Mouse (Mus musculus) embryonic facial prominence, embryonic 10.5 days (tissue): ENCODE measurements around the gene Sorcs1. TPM values are rescaled to one million over a fixed set of nuclear protein-coding genes. Genes with fewer than 3 reads are reported as not detected.
A peak's percentile ranks its signal among the peaks of the same experiment; 100 is the strongest.

Experiments
- DNase-seq: peaks from one replicate; pipeline ENCODE4 v3.0.0-alpha.2; 2017; ENCODE audit warnings: low spot score
- H3K27ac ChIP-seq: fragments of 300-500 bp; sonication (generic); replicated peaks from 2 replicates; pipeline ENCODE4 v1.5.1; 2016; ENCODE audit warnings: mild to moderate bottlenecking
- H3K27me3 ChIP-seq: fragments of 300-500 bp; sonication (generic); replicated peaks from 2 replicates; pipeline ENCODE4 v1.6.1; 2016; ENCODE audit warnings: low read depth, mild to moderate bottlenecking; ENCODE audit not compliant: poor library complexity, severe bottlenecking
- H3K36me3 ChIP-seq: fragments of 300-500 bp; sonication (generic); replicated peaks from 2 replicates; pipeline ENCODE4 v1.6.1; 2016; ENCODE audit warnings: mild to moderate bottlenecking, moderate library complexity
- H3K4me1 ChIP-seq: fragments of 300-500 bp; sonication (generic); 2 replicates; pipeline ENCODE4 v1.6.1; 2016
- H3K4me3 ChIP-seq: fragments of 300-500 bp; sonication (generic); 2 replicates; pipeline ENCODE4 v1.5.1; 2016; ENCODE audit warnings: mild to moderate bottlenecking, moderate library complexity
- H3K9me3 ChIP-seq: fragments of 300-500 bp; sonication (generic); 2 replicates; pipeline ENCODE4 v1.6.1; 2016; ENCODE audit warnings: mild to moderate bottlenecking
- WGBS: fragments of 180-500 bp; shearing (Covaris S2); methylation state at CpG from one replicate; pipeline ENCODE4 v1.1.7; 2016; 5-methylcytosine and 5-hydroxymethylcytosine counted together
- polyA plus RNA-seq: library from polyadenylated mRNA; unstranded; fragments of >200 nt; fragmentation: Nextera tagmentation; extraction: Ambion mirVana; gene quantifications from 2 replicates; pipeline ENCODE4 v1.2.1, GENCODE M21; 2016

Gene Sorcs1
- polyA plus RNA-seq, 1 experiment from 2014 or later = 2.4 TPM

DNA sequence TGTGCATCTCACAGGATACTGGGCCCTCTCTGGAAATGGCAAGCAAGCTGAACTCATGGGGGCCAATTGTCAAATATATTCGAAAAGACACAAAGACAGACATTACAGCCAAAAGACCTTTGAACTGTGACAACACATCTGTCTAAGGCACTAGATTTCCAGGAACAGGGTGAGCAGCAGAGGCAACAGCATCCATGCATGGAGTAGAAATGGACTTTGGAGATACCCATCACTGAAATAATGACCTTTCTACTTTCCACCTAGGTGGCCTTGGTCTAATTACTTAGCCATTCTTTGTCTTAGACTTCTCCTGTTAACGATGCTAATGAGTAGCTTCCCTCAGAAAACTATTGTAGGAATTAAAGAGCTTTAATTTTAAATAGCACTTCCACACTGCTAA is 371.4 kb downstream of the Sorcs1 start:
- Histone ChIP-seq H3K27me3 (no peaks in the 10 kb centered on the region), H3K36me3 (no peaks in the 10 kb centered on the region), H3K4me3 (no peak overlapping the region), H3K4me1 (no peaks in the 10 kb centered on the region), H3K9me3 (no peaks in the 10 kb centered on the region), H3K27ac (no peak overlapping the region)
- DNase-seq = no peak
- 76% methylated on average over 2 of the region's 2 CpGs for WGBS

DNA sequence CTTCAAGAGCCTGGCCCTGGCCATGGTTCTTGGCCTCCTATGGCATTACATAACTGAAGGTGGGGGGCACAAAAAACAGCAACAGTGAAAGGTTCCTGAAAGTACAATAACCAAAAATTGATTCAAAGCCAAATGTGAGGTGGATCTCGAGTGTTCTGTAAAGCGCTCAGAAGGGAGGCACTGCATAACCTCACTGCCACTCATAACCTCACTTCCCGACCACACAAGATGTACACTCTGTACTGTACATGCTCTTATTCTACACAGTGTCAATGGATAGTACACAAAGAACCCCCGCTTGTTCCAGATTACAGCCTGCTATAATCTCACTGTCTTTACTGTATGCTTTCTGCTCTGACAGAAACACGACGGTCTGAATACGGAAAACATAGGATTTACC is 384.2 kb downstream of the Sorcs1 start:
- Histone ChIP-seq H3K4me1 (peaks cover 6% of the 10 kb centered on the region), H3K4me3 (no peak overlapping the region), H3K36me3 (no peaks in the 10 kb centered on the region), H3K27me3 (no peaks in the 10 kb centered on the region), H3K9me3 (no peaks in the 10 kb centered on the region), H3K27ac (no peak overlapping the region)
- WGBS = 94% methylated on average over 7 of the region's 7 CpGs
- DNase-seq = no peak

- H3K4me3 ChIP-seq = no peak overlapping the region
- no peaks in the 10 kb centered on the region for H3K36me3 ChIP-seq
- H3K9me3 ChIP-seq = no peaks in the 10 kb centered on the region
- peak; percentile 23 for DNase-seq
- H3K27ac ChIP-seq = no peak overlapping the region
- H3K4me1 ChIP-seq = no peaks in the 10 kb centered on the region
- no peaks in the 10 kb centered on the region for H3K27me3 ChIP-seq
- WGBS = 83% methylated on average over 1 of the region's 1 CpGs
These were observed 414.0 kb downstream of the Sorcs1 start for GRCm38 (mm10) chr19:50264450-50264849.

DNA sequence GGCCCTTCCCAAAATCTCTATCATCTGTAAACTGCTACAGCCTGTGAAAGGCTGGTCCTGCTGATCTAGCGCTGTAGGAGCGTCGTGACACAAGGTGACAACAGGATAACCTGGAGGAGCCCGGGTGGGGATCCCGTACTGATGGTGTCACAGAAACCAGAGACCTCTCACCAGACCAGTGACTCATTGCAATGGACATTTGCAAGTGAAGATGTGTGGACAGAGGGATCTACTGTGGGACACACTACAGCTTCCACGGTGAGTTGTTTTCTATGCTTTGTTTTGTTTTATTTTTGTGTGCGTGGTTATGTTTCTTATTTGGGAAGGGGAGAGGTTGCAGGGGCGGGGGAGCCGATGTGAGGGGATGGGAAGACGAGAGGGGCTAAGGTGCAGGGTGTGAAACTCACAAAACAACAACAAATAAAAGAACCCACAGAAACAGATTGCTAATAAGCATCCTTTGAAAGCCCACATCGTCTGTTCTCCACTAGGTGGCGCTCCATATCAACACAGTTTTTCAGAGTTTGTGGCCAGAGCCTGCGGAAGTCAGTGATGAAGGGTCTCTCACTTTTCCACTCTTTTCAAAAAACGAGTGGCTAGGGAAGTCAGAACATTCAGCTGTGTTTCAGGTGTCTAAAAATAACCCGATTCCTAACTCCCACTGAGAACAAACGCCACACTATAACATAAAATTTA is 419.6 kb downstream of the Sorcs1 start:
- Histone ChIP-seq H3K4me1 (peaks cover 4% of the 10 kb centered on the region; the same call in 1 of the 2 replicates), H3K4me3 (no peak overlapping the region), H3K9me3 (no peaks in the 10 kb centered on the region), H3K36me3 (no peaks in the 10 kb centered on the region), H3K27me3 (no peaks in the 10 kb centered on the region), H3K27ac (no peak overlapping the region)
- 44% methylated on average over 16 of the region's 16 CpGs for WGBS
- DNase-seq = peak; percentile 67

- Histone ChIP-seq H3K4me3 (no peak overlapping the region), H3K27me3 (no peaks in the 10 kb centered on the region), H3K27ac (no peak overlapping the region), H3K36me3 (no peaks in the 10 kb centered on the region), H3K4me1 (no peaks in the 10 kb centered on the region), H3K9me3 (no peaks in the 10 kb centered on the region)
- DNase-seq = no peak
- WGBS = 78% methylated on average over 5 of the region's 5 CpGs
These were observed 458.0 kb downstream of the Sorcs1 start for GRCm38 (mm10) chr19:50220476-50220875.

- no peaks in the 10 kb centered on the region for H3K36me3 ChIP-seq
- H3K27ac ChIP-seq = no peak overlapping the region
- no peaks in the 10 kb centered on the region for H3K27me3 ChIP-seq
- H3K4me1 ChIP-seq = no peaks in the 10 kb centered on the region; the same call in 1 of the 2 replicates
- H3K4me3 ChIP-seq = no peak overlapping the region
- WGBS = 30% methylated on average over 7 of the region's 7 CpGs
- no peaks in the 10 kb centered on the region for H3K9me3 ChIP-seq
- no peak for DNase-seq
These were observed 463.8 kb downstream of the Sorcs1 start for GRCm38 (mm10) chr19:50214466-50215228.

DNA sequence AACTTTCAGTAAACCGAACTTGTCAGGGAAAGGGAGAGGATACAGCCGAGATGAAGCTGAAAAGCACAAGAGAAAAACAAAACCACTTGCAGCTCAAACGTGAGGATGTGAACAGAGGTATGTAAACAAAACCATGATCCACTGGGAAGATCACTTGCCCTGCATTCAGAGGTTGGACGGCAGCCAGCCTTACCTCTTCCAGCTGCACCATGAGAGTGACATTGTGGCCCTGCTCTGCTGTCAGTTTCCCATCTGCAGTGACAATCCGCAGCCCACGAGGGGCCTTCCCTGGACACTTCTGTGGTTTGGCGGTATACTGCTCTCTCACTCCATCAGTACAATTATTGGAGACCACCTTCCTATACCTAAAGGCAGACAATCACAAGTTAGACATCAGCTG is 468.0 kb downstream of the Sorcs1 start:
- Histone ChIP-seq H3K36me3 (no peaks in the 10 kb centered on the region), H3K27me3 (no peaks in the 10 kb centered on the region), H3K27ac (no peak overlapping the region), H3K4me1 (no peaks in the 10 kb centered on the region; the same call in 1 of the 2 replicates), H3K4me3 (no peak overlapping the region), H3K9me3 (no peaks in the 10 kb centered on the region)
- no peak for DNase-seq
- 54% methylated on average over 7 of the region's 7 CpGs for WGBS

DNA sequence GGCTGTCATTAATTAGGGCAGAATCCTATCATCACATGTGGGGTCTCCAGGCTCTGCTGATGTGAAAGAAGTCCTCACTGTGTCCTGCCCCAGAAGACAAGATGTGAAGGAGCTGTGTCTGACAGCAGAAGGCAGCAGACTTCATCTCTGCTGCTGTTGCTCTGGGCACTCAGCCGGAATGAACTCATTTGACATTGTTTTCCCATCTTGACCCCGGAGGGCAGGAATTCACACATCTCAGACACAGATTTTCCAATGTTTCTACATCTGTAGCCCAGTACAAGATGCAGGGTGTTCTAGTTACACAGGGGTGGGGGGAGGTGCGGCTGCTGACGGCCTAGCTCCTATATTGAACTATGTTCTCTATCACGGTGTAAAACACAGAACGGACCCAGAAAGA is 474.1 kb downstream of the Sorcs1 start:
- Histone ChIP-seq H3K27ac (no peak overlapping the region), H3K9me3 (no peaks in the 10 kb centered on the region), H3K36me3 (no peaks in the 10 kb centered on the region), H3K4me3 (no peak overlapping the region), H3K4me1 (no peaks in the 10 kb centered on the region), H3K27me3 (no peaks in the 10 kb centered on the region)
- DNase-seq = peak; percentile 17
- WGBS = 41% methylated on average over 6 of the region's 6 CpGs

DNA sequence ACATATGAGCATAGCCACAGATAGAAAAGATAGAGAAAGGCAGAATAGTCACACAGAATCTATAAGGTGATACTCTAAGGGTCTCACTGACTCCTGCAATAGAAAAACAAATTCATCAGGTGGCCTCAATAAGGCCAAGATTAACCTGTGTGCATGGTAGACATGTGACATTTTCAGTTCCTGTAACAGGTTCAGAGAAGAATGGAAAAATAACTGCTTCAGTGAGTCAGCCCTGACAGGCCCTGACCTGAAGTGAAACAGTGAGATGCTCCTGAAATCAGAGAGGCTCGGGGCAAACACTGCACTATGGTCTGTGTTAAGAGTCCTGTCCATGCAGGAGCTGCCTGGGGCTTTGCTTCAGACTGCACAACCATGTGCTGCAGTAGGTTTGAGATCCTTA is 481.9 kb downstream of the Sorcs1 start:
- 71% methylated on average over 1 of the region's 1 CpGs for WGBS
- no peaks in the 10 kb centered on the region for H3K36me3 ChIP-seq
- no peaks in the 10 kb centered on the region for H3K4me1 ChIP-seq
- no peak overlapping the region for H3K27ac ChIP-seq
- no peak for DNase-seq
- no peak overlapping the region for H3K4me3 ChIP-seq
- no peaks in the 10 kb centered on the region for H3K27me3 ChIP-seq
- H3K9me3 ChIP-seq = no peaks in the 10 kb centered on the region

DNA sequence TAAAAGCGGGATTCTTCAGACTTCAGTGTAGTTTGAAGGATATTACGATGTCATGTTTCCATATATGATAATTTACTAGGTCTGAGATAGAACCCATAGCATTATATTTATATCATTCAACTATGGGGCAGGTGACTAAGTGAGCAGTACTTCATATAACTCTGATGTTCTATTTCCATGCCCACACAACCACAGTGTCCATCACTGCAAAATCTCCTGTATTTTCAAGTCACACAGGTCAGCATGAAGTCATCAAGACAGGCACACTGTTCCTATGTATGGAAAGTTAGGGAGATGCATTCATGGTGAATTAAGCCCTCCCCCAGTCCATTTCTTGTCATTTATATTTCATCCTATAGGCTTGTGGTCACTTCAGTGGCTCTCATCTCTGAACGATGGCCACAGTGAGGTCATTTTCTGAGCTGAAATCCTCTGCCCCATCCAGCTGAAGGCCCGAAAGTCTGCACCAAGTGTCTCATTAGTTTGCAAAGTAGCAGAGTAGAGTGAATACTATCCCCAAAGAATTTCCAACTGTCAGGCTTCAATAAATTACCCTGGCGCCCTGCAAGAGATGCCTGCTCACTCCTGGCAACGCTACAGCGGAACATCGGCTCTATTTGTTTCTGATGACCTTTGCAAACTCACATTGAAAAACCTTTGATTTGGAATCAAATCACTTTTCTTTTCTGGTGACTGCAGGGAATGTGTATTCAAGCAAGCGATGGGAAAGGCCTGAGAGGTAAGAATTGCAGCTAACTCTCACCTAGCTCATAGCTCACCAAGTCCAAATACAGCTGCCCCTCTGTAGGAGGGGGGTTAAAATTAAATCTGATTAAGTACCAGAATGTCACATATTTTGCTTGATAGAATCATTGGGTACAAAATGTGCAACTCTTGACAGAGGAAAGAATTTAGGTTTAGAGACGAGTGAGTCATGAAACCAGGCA is 492.4 kb downstream of the Sorcs1 start:
- H3K27me3 ChIP-seq = no peaks in the 10 kb centered on the region
- H3K27ac ChIP-seq = no peak overlapping the region
- H3K9me3 ChIP-seq = no peaks in the 10 kb centered on the region
- H3K4me1 ChIP-seq = no peaks in the 10 kb centered on the region
- 74% methylated on average over 10 of the region's 10 CpGs for WGBS
- H3K36me3 ChIP-seq = no peaks in the 10 kb centered on the region
- no peak for DNase-seq
- no peak overlapping the region for H3K4me3 ChIP-seq

DNA sequence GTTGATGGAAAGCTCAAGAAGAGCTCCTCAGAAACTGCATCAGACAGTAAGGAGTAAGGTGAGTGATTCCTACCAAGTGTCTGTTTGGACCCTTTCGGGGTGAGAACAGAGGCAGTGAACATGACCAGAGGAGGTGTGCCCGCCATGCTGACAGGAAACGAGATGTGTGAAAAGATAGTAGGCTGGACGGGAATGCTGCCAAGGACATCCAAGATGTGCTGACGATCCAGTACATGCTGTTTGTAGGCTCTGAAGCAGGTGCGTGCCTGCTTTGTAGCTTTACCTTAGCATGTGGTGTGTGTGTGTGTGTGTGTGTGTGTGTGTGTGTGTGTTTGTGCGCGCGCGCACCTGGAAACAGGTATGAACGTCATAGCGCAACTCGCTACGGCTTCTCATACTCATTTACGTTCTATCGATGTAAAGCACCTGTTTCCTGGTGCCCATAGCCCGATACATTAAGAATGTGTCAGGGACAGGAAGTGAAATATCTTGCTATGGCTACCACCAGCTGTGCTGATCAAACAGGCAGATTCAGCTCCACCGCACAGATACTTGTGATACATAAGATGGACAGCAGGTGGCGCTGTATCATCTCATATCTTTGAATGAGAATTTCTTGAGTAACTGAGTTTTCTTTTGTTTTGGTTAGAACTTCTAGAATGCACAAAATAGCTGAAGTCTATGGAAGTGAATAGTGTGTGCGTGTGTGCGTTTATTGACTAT is 493.4 kb downstream of the Sorcs1 start:
- Histone ChIP-seq H3K27ac (no peak overlapping the region), H3K27me3 (no peaks in the 10 kb centered on the region), H3K4me3 (no peak overlapping the region), H3K4me1 (no peaks in the 10 kb centered on the region), H3K36me3 (no peaks in the 10 kb centered on the region), H3K9me3 (no peaks in the 10 kb centered on the region)
- 61% methylated on average over 21 of the region's 21 CpGs for WGBS
- DNase-seq = peak; percentile 64

DNA sequence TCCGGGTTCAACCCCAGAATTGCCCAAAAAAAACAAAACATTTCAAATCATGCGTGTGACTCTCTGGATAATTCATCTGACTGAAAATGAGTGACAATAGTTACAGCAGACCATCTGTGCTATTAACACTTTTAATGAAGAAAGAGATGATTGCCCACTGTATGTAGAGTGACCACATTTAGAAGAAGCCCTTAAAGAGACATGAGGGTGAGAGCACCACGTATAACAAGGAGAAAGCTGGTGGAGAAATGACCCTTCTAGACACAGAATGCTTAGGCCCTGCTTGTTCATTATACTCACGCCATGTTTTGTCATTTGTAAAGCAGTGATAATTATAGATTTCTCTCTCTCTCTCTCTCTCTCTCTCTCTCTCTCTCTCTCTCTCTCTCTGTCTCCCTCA is 499.6 kb downstream of the Sorcs1 start:
- no peak for DNase-seq
- H3K27me3 ChIP-seq = no peaks in the 10 kb centered on the region
- no peaks in the 10 kb centered on the region for H3K36me3 ChIP-seq
- no peaks in the 10 kb centered on the region for H3K9me3 ChIP-seq
- no peak overlapping the region for H3K27ac ChIP-seq
- 87% methylated on average over 4 of the region's 4 CpGs for WGBS
- H3K4me3 ChIP-seq = no peak overlapping the region
- H3K4me1 ChIP-seq = no peaks in the 10 kb centered on the region
